Mouse (Mus musculus): ENCODE data around the gene Gm30737.
"Not testable (repeated sequence)": the region's sequence is repeated elsewhere in the genome, so short reads cannot be mapped to it uniquely, and the experiment has no call there.

Gene Gm30737

GRCm38 (mm10) chrY:14400410-14400809, at the start of gene Gm30737:
Gene Gm30737, plus strand, starts transcription at chrY:14400710.
- DNase-seq = not testable (repeated sequence)
